Mouse (Mus musculus) retina, postnatal 1 day (tissue): ENCODE data around the gene Zfp777.

Experiments
- DNase-seq: peaks from one replicate; pipeline ENCODE4 v3.0.0-alpha.2; 2012

Gene Zfp777

DNA sequence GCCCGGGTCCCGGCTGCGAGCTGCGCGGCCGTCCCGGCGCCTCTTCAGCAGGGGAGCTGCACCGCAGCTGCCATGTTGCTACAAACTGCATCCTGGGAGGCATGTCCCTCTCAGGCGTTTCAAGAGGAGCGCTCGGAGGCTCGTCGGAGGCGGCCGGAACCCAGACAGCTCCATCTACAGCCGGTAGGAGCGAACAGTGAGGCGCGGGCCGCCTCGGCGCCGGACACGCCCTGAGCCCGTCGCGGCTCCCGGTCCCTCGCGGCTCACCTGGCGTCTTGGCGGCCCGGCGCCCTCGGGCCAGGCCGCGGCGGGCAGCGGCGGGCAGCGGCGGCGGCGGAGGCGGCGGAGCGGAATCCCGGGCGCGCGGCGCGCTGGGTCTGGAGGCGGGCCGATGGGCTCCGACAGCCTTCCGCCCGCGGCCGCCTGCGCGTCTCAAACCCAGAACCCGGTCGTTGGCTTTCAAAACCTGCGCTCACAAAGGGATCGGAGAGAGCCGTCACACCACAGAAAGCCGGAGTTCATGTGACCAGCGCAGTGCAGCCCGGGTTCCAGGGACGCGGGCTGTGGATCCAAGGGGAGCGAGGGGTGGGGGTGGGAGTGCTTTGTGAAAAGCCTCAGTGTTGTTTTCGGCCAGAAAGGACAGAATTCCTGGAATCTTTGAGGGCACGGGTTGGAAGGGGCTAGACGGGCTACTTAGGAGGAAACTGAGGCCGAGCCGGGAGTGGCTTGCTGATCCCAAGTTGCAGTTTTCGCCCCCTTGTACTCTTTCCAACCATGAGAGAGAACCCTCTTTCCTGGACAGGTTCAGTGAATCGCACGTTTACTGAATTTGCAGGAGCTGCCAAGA is at the start of gene Zfp777:
TSS of gene Zfp777 (minus strand) at position 486 of the 847 bp plus-strand sequence.
- DNase-seq: peak; percentile 95

DNA sequence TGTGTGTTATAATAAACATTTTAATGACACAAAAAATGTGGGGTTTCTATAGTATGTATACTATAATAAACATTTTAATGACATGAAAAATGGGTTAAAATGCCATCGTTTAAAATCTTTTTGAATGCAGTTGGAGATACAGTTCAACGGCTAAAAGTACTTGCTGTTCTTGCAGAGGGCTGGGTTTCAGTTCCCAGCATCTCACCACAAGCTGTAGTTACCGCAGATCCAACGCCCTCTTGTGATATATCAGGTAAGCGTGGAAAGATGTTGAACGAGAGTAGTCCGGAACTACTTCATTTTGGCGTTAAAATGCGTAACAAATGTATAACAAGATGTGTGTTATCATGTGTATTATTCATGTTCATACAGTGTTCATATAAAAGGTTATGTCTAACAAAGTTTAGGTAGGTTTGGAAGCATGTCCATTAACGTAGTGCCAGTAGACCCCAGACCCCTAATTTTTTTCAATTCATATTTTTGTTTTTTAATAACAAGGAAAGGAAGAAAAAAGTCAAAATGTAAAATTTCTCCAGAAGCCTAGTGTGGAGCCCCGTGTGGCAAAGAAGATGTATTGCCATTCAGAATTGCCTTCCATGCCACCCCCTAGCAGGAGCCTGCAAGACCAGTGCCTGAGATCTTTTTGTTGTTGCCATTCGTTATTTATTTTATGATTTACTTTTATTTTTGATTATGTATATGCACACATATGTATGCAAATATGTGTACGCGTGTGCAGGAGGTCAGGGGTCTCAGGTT is 38.4 kb upstream of the Zfp777 start:
- DNase-seq: peak; percentile 28

DNA sequence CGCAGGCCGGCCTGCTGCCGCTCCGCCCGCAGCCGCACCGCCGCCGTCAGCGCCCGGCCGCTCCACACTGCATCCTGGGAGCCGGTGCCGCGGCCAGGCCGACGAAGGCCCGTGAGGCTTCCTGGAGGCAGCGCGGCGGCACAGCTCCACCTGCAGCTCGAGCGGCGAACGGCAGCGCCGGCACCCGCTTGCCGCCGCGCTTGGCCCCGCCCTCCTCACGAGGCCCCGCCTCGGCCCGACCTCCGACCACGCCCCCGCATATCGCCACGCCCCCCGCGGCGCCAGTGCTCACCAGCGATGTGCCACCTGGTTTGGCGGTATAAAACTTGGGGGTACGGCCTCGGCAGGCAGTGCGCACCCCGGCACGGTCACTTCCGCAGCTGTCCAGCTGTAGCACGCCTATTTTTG is 37.8 kb upstream of the Zfp777 start, which contains the start of gene Zfp746:
TSS of gene Zfp746 (minus strand) at position 123 of the 408 bp plus-strand sequence.
- DNase-seq: peak; percentile 92

DNA sequence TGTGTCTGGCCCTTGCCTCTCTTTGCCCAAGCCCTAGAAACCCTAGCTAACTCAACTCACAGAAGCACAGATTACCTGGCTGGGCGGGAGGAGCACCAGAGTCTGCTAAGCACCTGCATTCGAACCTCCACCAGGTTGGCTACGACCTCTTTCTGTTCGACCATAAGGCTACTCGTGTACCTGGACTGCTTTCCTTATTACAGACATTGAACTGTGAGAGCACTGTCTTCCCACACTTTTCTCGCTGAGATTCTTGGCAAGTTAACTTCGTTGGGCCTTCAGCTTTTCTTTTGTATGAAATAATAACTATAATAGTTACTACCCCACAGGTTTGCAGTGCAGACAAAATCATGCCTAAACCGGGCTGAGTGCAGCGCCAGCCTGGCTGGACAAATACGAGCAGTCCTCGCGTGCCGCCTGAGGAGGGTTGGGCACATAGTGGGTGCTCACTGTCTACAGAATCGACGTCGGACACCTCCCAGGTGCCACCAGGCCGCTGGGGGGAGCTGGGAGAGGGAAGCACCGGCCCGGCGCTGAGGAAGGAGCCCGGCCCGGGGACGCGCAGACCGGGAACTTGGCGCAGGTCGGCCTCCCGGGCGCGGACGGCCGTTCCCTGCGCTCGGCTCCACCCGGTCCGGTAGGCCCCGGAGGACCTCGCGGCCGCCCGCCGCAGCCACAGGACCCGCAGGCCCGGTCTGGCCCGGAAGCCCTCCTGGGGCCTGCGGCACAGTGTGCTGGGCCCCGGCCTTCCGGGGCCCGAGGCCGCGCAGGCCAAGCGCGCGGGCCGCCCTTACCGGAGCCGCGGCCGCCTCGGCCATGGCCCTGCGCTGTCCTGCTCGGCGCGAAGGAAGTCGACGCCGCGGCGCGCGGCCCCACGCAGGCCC is 37.1 kb upstream of the Zfp777 start:
- peak; percentile 67 for DNase-seq

DNA sequence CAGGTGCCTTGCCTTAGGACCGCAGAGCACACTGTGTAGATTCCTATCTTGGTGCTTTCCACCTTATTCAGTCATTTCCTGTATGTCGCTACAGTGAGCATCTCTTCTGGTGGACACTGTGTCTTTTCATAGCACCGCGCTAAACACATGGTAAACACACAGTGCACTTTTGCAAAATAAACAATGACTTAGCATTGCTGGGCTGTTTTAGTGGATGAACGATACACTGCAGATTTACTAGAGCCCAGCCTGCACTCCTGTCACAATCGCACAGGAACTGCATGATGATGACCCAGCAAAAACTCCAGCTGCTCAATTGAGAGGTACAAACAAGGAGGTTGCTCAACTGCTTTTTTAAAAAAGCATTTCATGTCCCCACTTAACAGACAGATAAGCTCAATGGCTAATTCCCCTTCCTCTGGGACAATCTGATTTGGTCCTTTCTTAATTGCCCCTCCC is 35.1 kb upstream of the Zfp777 start:
- DNase-seq: no peak

DNA sequence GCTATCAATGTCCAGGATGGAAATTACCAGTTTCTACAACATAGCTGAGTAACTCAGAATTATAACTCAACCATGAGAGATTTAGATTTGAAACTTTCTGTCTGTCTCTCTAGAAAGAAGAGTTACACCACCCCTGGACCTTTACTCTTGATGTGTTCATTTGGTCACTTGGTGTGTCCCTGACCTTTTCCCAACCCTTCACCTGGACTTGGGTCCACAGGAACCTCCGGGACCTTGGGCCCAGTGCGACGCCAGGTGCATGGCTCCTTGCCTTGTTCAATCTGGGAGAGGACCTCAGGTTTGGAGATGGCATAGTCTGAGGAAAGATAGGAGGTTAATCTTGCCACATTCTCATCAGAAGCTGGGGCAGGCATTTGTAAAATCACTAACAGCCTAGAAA is 33.2 kb upstream of the Zfp777 start:
- no peak for DNase-seq

DNA sequence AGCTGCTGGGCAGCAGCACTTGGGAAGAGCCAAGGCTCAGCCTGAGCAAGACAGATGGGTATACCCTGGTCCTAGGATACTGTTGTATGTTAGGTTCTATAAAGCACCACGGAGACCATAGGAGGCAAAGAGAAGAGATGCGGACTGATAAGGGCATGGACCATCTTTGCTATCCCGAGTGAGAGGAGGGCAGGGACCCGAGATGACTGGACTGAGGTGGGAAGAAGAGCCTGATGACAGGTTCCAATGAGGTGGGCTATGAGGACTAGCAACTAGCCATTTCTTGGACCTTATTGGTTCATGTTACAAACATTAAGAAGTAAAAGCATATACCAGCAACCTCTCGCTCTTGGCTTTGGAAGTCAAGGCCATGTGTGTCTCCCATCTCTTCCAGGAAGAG is 32.3 kb upstream of the Zfp777 start:
- DNase-seq: no peak

DNA sequence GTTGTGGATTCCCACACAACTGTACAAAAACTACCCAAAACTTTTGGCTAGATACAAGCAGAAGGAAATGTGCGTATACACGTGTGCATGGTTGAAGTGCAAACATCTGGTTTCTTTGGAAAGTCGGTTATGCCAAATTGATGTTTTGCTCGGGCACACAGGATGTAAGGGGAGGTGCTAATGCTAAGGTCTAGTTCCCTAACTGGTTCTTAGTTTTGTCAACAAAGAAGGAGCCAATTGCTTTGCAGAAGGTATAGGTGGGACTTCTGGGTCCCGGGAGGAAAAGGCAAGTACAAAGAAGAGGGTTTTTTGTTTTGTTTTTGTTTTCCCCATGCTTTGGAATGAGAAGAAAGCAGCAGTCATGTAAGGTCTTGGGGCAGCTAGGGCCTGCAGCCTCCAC is 24.6 kb upstream of the Zfp777 start:
- no peak for DNase-seq

DNA sequence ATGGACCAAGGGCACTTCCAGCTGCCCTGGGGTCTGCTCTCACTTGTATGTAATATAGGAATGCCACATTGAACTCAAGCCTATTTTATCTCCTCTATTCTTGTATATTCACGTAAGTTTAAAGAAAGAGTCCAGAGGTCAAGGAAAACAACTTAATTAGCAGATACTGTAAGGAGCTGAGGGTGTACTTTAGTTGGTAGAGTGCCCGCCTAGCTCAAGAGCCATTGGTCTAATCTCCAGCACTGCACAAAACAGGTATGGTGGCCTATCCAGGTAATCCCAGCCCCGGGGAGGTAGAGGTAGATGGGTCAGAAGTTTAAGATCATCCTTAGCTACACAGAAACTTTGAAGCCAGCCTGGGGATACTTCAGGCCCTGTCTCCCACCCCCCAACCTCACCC is 18.8 kb upstream of the Zfp777 start:
- no peak for DNase-seq

DNA sequence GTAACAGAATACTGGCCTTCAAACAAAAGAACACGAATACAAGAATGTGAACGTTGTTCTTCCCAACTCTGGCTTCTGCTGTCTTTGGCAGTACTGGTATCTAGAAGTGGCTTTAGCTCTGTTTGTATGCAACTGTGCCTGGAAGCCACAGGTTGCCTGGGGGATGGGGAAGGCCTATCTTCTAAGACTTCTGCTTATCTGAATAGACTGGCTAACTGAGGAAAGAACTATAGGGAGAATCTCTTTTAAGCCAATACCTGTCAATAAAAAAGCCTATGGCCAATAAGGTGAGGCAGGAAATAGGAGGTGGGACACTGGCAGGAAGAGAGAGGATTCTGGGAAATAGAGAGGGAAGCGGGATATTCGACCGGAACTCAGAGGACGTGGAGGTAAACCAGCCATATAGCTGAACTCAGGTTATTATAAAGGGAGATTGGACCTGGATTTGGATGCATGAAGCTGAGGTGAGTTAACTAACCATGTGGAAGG is 16.9 kb upstream of the Zfp777 start:
- DNase-seq: no peak

DNA sequence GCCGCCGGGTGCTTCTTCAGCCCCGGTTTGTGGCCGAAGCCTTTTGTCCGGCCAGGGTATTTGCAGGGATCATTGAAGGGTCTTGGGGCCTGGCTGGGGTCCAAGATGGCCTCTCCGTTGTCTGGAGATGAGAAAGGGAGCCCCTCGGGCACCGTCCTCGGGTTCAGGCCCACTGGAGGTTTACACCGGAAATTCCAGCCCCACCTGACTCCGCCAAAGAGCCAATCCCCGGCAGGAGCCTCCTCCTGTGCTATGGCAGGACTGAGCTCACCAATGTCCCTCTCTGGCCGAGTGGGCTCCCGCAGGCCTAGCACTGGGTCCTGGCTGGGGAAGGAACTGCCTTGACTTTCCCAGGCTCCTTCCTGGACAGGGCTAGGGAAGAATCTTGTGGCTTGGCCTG is 15.7 kb upstream of the Zfp777 start:
- no peak for DNase-seq

DNA sequence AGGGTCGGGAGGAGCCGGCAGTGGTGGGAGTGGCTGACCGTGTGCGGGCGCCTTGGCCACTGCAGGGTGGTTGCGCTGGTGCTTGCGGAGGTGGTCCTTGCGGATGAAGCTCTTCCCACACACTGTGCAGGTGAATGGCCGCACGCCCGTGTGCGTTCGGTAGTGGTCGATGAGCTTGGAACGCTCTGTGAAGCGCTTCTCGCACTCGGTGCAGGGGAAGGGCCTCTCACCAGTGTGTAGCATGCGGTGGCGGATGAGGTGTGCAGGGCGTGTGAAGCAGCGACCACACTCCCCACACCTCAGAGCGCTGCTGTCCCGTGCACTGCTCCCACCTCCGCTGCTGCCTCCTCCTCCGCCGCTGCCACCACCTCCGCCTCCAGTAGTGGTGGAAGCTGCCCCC is 15.2 kb upstream of the Zfp777 start:
- no peak for DNase-seq

DNA sequence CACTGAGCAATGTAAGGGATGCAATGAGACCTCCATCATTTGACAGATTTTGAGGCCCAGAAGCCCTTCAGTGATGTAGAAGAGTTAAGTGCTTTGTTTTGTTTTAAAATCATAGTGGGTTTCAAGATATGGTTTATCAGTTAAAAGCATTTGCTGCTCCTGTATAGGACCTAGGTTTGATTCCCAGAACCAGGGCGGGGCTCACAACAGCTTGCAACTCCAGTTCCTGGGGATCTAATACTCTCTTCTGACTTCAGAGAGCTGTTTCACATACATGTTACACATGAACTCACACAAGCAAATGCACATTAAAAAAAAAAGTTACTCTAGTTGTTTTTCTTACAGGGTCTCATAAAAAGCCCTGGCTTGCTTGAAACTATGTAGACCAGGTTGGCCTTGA is 12.2 kb upstream of the Zfp777 start:
- no peak for DNase-seq

DNA sequence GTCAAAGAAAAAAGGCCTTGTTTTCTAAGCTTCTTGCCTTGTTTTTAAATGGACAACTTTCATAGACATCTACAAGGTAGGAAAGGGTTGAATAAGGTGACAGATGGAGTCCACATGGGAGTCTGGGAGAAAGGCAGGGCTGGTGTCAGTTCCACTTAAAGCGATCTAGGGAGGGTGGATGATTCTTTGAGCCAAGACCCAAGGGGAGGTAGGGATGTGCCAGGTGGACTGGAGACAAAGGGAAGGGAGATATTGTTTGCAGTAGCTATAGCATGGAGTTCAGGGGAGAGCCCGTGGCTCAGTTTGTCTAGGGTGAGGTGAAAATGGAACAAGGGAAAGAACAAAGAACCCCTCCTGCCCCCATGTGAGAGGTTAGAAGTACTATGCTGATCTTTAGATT is 11.7 kb upstream of the Zfp777 start:
- no peak for DNase-seq

DNA sequence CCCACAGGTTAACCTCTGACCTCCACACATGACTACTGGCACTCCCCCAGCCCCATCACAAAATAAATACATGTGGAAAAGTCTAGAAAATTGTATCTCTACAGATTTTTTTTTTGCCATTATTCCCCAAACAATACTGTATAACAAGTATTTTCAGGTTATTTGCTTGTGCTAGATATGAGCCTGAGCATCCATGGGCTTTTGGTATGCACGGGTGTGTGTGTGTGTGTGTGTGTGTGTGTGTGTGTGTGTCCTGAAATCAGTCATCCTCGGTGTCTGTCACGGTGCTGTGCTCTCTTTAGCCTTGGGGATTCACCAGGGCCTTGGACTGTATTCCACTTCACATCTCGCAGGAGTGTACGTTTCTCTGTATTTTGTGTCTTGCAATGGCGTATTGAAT is 3.4 kb upstream of the Zfp777 start:
- no peak for DNase-seq

DNA sequence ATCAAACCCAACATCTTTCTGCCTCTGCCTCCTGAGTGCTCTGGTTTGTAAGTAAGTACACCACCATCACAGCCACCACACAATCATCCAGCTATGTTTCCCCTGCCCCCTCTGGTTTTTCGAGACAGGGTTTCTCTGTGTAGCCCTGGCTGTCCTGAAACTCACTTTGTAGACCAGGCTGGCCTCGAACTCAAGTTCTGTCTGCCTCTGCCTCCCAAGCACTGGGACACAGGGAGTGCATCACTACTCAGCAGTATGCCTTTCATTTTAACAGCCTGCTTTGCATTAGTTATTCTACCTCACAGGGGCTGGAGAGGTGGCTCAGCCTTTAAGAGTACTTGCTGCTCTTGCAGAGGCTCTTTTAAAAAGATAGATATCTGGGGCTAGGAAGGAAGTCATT is 3.0 kb upstream of the Zfp777 start:
- no peak for DNase-seq

DNA sequence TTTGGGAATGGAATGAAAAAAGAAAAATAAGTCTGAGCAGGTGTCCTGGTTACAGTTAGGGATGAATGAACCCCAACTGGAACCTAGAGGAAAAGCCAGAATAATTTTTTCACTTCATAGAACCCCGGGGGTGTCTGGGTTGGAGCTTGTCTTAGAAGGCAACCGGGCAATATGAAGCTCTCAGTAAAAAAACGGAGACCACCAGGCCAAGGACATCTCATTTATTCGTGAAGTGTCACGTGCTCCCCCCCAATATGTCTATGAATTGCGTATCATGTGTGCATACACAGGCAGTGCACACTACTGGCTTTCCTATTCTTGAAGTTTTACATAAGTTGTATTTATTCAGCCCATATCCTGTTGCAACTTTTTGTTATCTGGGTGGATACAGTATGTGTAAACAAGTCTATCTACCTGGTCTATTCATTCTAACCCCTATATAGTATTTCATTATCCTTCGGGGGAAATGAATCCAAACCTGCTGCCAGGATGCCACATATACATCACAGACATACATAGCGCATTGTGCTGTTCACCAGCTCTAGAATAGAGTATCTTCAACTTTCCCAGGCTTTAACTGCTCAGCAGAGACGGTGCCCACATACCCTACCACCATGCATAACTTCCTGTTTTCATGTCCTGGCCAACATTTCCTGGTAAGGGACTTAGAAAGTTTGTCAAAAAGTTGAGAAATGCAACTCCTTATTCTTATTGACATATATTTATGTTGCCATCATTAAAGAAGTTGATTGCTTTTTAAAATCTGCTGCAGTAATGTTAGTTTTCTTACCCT is 758 bp upstream of the Zfp777 start:
- DNase-seq: peak; percentile 7

DNA sequence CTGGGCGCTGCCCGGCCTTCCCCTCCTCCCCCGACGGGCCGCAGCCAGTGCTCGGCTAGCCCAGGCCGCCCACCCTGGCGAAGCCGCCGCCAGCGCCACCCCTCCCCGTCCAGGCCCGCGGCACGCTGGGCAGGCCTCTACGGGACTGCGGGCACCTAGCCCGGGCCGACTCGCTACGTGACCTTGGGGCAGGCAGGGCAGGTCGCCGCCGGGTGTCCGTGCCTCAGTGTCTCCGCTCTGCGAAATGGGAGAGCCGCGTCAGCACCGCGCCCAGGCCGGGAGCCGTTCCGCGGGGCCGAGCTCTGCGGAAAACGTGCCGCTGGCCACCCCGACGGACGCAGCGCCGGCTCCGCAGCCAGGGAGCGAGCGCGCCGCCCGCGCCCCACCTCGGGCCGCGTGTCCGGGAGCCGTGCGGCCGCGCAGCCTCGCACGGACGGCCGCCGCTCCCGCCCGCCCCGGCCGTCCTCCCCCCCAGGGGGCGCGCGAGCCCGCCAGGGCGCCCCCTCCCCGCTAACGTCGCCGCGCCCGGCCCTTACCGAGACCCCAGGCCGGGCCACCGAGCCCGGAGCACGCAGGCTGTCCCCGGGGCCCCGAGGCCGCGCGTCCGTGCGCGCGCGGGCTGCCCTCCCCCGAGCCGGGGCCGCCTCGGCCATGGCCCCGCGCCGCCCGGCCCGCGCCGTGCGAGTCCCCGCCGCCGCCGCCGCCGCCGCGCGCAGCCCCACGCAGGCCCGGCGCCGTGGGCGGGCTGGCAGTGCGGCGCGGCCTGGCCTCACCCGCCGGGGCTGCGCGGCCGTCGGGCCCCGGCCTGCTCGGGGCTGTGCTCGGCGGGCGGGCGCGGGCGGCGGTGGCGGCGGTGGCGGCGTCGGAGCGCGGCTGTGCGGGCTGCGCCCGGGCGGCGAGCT is 1.0 kb downstream of the Zfp777 start:
- DNase-seq: peak; percentile 62

DNA sequence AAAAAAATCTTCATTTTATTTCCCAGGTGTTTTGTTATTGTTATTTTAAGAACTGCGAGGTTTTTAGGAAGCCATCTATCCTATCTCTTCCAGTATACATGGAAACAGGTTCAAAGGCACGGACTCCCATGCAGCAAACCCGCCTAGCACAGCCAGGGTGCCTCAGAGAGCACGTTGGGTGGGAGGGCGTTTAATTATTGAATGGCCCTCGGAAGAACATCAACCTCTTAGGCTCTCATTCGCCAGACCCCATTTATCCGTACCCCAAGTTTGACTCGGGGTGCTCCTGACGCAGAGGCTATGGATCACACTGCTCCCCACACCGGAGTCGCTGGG is 1.6 kb downstream of the Zfp777 start:
- no peak for DNase-seq

DNA sequence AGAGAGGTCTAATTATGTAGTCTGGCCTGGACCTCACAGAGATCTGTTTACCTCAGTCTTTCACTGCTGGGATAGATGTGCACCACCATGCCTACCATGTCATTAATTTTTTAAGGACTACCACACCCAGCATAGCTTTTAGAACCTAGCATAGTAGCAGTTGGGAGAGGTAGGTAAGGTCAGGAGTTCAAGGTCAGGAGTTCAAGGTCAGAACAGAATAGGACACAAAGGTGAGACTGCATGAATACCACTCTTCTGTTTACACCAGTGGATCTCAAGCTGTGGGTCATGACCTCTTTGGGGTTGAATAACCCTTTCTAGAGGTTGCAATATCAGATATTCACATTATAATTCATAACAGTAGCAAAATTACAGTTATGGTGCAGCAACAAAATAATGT is 16.1 kb downstream of the Zfp777 start:
- no peak for DNase-seq
